Mouse (Mus musculus) heart, adult 2 months (tissue): ENCODE data around the gene Macrod2.

Experiments
- CTCF ChIP-seq: fragments of 200-600 bp; IDR thresholded peaks from 2 replicates; pipeline ENCODE4 v1.8.1; 2022; ENCODE audit warnings: antibody characterized with exemption, mild to moderate bottlenecking, moderate library complexity
- EP300 ChIP-seq: fragments of 200-500 bp; IDR thresholded peaks from 2 replicates; pipeline ENCODE4 v1.6.1; 2011; ENCODE audit warnings: low read depth, low read length, control low read depth; ENCODE audit not compliant: insufficient read depth
- POLR2A ChIP-seq: fragments of 200-500 bp; IDR thresholded peaks from 2 replicates; pipeline ENCODE4 v1.6.1; 2011; ENCODE audit warnings: mild to moderate bottlenecking, low read depth, low read length, control low read depth; ENCODE audit not compliant: insufficient read depth

- TF ChIP-seq CTCF (no peak), EP300 (no peak), POLR2A (no peak)
These were observed 679.1 kb downstream of the Macrod2 start for GRCm38 (mm10) chr2:141073981-141074855.
